Mouse (Mus musculus) stomach, embryonic 16.5 days (tissue): ENCODE results near the gene Csnk1g1. TPM values are rescaled to one million over a fixed set of nuclear protein-coding genes. Genes with fewer than 3 reads are reported as not detected.

ENCODE experiments used
- ATAC-seq: fragments of 200-750 bp; cut with Nextera tagmentation; 2 replicates; pipeline ENCODE4 v1.8.0; 2017; ENCODE audit warnings: moderate number of reproducible peaks, moderate TSS enrichment; ENCODE audit not compliant: insufficient read depth, low FRiP score
- H3K27ac ChIP-seq: fragments of 300-500 bp; sonication (generic); 2 replicates; pipeline ENCODE4 v1.5.1; 2014; ENCODE audit warnings: low read length
- H3K27me3 ChIP-seq: fragments of 300-500 bp; sonication (generic); 2 replicates; pipeline ENCODE4 v1.6.1; 2014; ENCODE audit warnings: low read length, control low read depth, mixed read lengths; ENCODE audit not compliant: control insufficient read depth, insufficient read depth
- H3K36me3 ChIP-seq: fragments of 300-500 bp; sonication (generic); 2 replicates; pipeline ENCODE4 v1.6.1; 2014; ENCODE audit warnings: low read length; ENCODE audit not compliant: control insufficient read depth, insufficient read depth
- H3K4me1 ChIP-seq: fragments of 300-500 bp; sonication (generic); 2 replicates; pipeline ENCODE4 v1.6.1; 2014; ENCODE audit warnings: low read length, control low read depth, mixed read lengths; ENCODE audit not compliant: control insufficient read depth, insufficient read depth
- H3K4me2 ChIP-seq: fragments of 300-500 bp; sonication (generic); 2 replicates; pipeline ENCODE4 v1.6.1; 2014; ENCODE audit warnings: low read depth, low read length, mixed read lengths
- H3K4me3 ChIP-seq: fragments of 300-500 bp; sonication (generic); replicated peaks from 2 replicates; pipeline ENCODE4 v1.5.1; 2014; ENCODE audit warnings: mild to moderate bottlenecking, low read length
- H3K9ac ChIP-seq: fragments of 300-500 bp; sonication (generic); 2 replicates; pipeline ENCODE4 v1.6.1; 2014; ENCODE audit warnings: low read length
- H3K9me3 ChIP-seq: fragments of 300-500 bp; sonication (generic); replicated peaks from 2 replicates; pipeline ENCODE4 v1.6.1; 2016; ENCODE audit warnings: low read length, control low read depth; ENCODE audit not compliant: control insufficient read depth
- WGBS: fragments of 180-500 bp; shearing (Covaris S2); extraction: QIAGEN DNeasy Blood & Tissue Kit; methylation state at CpG from one replicate; pipeline ENCODE4 v1.1.7; 2014; 5-methylcytosine and 5-hydroxymethylcytosine counted together
- polyA plus RNA-seq: library from polyadenylated mRNA; unstranded; fragments of >200 nt; fragmentation: Nextera tagmentation; extraction: Ambion mirVana; gene quantifications from 2 replicates; pipeline ENCODE4 v1.2.1, GENCODE M21; 2015

Csnk1g1 gene
- polyA plus RNA-seq, 1 experiment from 2014 or later, result 13.1 TPM

GRCm38 (mm10) chr9:66053620-66054019 is 144.9 kb downstream of the Csnk1g1 start:
- Histone ChIP-seq H3K36me3 (no peaks in the 10 kb centered on the region), H3K9me3 (no peaks in the 10 kb centered on the region), H3K27ac (no peak overlapping the region), H3K27me3 (no peaks in the 10 kb centered on the region), H3K9ac (no peak overlapping the region), H3K4me3 (no peak overlapping the region), H3K4me2 (no peak overlapping the region), H3K4me1 (no peaks in the 10 kb centered on the region)
- WGBS, result 26% methylated on average over 1 of the region's 1 CpGs
- no peak for ATAC-seq

- Histone ChIP-seq H3K9ac (peak within 1 kb of the TSS; percentile 81), H3K4me2 (peak within 1 kb of the TSS; percentile 83), H3K36me3 (peaks cover 7% of the 10 kb centered on the region; the same call in 1 of the 2 replicates), H3K4me3 (peak within 1 kb of the TSS; percentile 83), H3K4me1 (peaks cover 12% of the 10 kb centered on the region), H3K9me3 (no peaks in the 10 kb centered on the region), H3K27ac (peak within 1 kb of the TSS; percentile 80), H3K27me3 (no peaks in the 10 kb centered on the region)
- WGBS, result under 1% methylated on average over 51 of the region's 51 CpGs
- ATAC-seq, result peak; percentile 99
Measured at GRCm38 (mm10) chr9:66059583-66060307, 151.0 kb downstream of the Csnk1g1 start, which contains the start of gene Ppib. Gene Ppib, plus strand, starts transcription at chr9:66060222.

DNA sequence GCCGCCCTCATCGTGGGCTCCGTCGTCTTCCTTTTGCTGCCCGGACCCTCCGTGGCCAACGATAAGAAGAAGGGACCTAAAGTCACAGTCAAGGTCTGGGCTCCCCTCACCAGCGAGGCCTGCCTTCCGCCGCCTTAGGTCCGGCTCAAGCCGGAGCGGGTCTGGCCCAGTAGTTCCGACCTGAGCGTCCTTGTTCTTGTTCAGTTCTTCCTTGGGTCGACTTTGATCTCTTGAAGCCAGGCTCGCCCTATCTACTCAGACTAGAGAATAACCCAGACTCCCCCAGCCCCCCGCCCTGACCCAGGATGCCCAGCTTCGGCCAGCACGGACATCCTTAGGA is 151.6 kb downstream of the Csnk1g1 start:
- H3K27me3 ChIP-seq, result no peaks in the 10 kb centered on the region
- peak overlapping the region; percentile 81 for H3K9ac ChIP-seq
- peak overlapping the region; percentile 63 for H3K4me2 ChIP-seq
- peaks cover 12% of the 10 kb centered on the region for H3K4me1 ChIP-seq
- under 1% methylated on average over 20 of the region's 20 CpGs for WGBS
- peak overlapping the region; percentile 83 for H3K4me3 ChIP-seq
- ATAC-seq, result peak; percentile 63
- H3K36me3 ChIP-seq, result peaks cover 10% of the 10 kb centered on the region; the same call in 1 of the 2 replicates
- H3K27ac ChIP-seq, result peak overlapping the region; percentile 80
- H3K9me3 ChIP-seq, result no peaks in the 10 kb centered on the region

DNA sequence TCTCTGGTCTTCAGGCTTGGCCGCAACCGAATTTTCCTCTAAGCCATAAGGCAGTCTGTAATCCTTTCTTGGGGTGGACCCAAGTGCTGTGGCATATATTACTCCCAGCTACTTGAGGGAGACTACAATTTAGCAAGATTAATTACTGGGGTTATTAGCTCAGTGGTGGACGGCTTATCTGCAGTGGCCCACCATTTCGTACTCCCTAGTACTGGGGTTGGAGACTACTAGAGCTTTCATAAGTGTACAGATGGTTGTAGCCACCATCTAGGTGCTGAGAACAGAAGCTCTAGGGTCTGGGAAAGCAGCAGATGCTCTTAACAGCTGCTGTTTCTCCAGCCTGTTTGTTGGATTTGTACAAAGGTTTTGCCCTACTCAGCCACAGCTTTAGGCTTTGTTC is 152.3 kb downstream of the Csnk1g1 start:
- peaks cover 12% of the 10 kb centered on the region for H3K4me1 ChIP-seq
- 9% methylated on average over 4 of the region's 4 CpGs for WGBS
- peak overlapping the region; percentile 19; the same call in 1 of the 2 replicates for H3K27ac ChIP-seq
- H3K27me3 ChIP-seq, result no peaks in the 10 kb centered on the region
- no peak for ATAC-seq
- peak overlapping the region; percentile 63 for H3K4me2 ChIP-seq
- H3K36me3 ChIP-seq, result peaks cover 15% of the 10 kb centered on the region; the same call in 1 of the 2 replicates
- peak overlapping the region; percentile 83 for H3K4me3 ChIP-seq
- no peaks in the 10 kb centered on the region for H3K9me3 ChIP-seq
- H3K9ac ChIP-seq, result peak overlapping the region; percentile 81

- peaks cover 19% of the 10 kb centered on the region; the same call in 1 of the 2 replicates for H3K36me3 ChIP-seq
- peak overlapping the region; percentile 83 for H3K4me3 ChIP-seq
- H3K27me3 ChIP-seq, result no peaks in the 10 kb centered on the region
- H3K9me3 ChIP-seq, result no peaks in the 10 kb centered on the region
- peak overlapping the region; percentile 63 for H3K4me2 ChIP-seq
- peaks cover 12% of the 10 kb centered on the region for H3K4me1 ChIP-seq
- ATAC-seq, result no peak
- 75% methylated on average over 3 of the region's 3 CpGs for WGBS
- H3K27ac ChIP-seq, result no peak overlapping the region; the same call in 1 of the 2 replicates
- peak overlapping the region; percentile 81; the same call in 1 of the 2 replicates for H3K9ac ChIP-seq
Measured at GRCm38 (mm10) chr9:66061656-66062055, 152.9 kb downstream of the Csnk1g1 start.

- ATAC-seq, result no peak
- peaks cover 22% of the 10 kb centered on the region; the same call in 1 of the 2 replicates for H3K36me3 ChIP-seq
- H3K4me3 ChIP-seq, result no peak overlapping the region
Measured at GRCm38 (mm10) chr9:66063446-66063845, 154.7 kb downstream of the Csnk1g1 start.

GRCm38 (mm10) chr9:66064316-66064715 is 155.6 kb downstream of the Csnk1g1 start:
- WGBS, result 95% methylated on average over 11 of the region's 11 CpGs
- peaks cover 22% of the 10 kb centered on the region; the same call in 1 of the 2 replicates for H3K36me3 ChIP-seq
- no peak overlapping the region for H3K4me3 ChIP-seq
- H3K9ac ChIP-seq, result no peak overlapping the region
- peaks cover 16% of the 10 kb centered on the region for H3K4me1 ChIP-seq
- ATAC-seq, result no peak
- peaks cover 15% of the 10 kb centered on the region for H3K27me3 ChIP-seq
- no peak overlapping the region for H3K27ac ChIP-seq
- no peaks in the 10 kb centered on the region for H3K9me3 ChIP-seq
- no peak overlapping the region for H3K4me2 ChIP-seq

More at GRCm38 (mm10) chr9:66063446-66063845, 154.7 kb downstream of the Csnk1g1 start:
- Histone ChIP-seq H3K9me3 (no peaks in the 10 kb centered on the region), H3K9ac (no peak overlapping the region), H3K4me1 (peaks cover 13% of the 10 kb centered on the region), H3K27me3 (peaks cover 8% of the 10 kb centered on the region; the same call in 1 of the 2 replicates), H3K4me2 (no peak overlapping the region), H3K27ac (no peak overlapping the region)
- WGBS, result 87% methylated on average over 3 of the region's 3 CpGs

DNA sequence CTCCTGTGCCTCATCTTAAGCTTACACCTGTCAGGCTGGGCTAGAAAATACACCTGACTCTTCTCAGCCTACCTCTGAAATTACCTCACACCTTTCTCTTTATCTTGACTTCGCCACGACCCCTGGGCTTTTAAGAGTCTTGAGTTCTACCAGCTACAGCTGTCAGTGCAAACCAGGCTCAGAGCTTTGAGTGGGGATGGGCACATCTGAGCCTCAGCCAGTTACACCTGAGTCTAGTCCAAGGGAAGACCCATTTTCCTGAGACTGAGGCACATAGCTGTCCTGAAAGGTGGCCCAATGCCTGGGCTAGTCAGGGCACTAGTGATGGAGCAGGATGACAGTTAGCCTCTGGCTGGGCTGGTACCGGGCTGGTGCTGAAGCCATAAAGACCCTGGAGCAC is 158.1 kb downstream of the Csnk1g1 start:
- H3K9ac ChIP-seq, result no peak overlapping the region
- no peak for ATAC-seq
- no peak overlapping the region for H3K4me3 ChIP-seq
- 91% methylated on average over 3 of the region's 3 CpGs for WGBS
- peaks cover 7% of the 10 kb centered on the region for H3K4me1 ChIP-seq
- H3K36me3 ChIP-seq, result peaks cover 22% of the 10 kb centered on the region; the same call in 1 of the 2 replicates
- peaks cover 15% of the 10 kb centered on the region for H3K27me3 ChIP-seq
- no peaks in the 10 kb centered on the region for H3K9me3 ChIP-seq
- H3K4me2 ChIP-seq, result no peak overlapping the region
- no peak overlapping the region for H3K27ac ChIP-seq

- H3K27ac ChIP-seq, result no peak overlapping the region
- peaks cover 7% of the 10 kb centered on the region for H3K4me1 ChIP-seq
- WGBS, result 29% methylated on average over 5 of the region's 5 CpGs
- ATAC-seq, result no peak
- peaks cover 19% of the 10 kb centered on the region; the same call in 1 of the 2 replicates for H3K36me3 ChIP-seq
- no peak overlapping the region for H3K9ac ChIP-seq
- H3K9me3 ChIP-seq, result no peaks in the 10 kb centered on the region
- peaks cover 15% of the 10 kb centered on the region for H3K27me3 ChIP-seq
- H3K4me2 ChIP-seq, result no peak overlapping the region
- no peak overlapping the region for H3K4me3 ChIP-seq
Measured at GRCm38 (mm10) chr9:66067542-66067941, 158.8 kb downstream of the Csnk1g1 start.
